Mouse (Mus musculus) kidney, postnatal 0 days (tissue): ENCODE measurements at regions not wholly inside any gene's neighbourhood (a gene's known extent, or its start where the extent isn't known, plus 50 kb on each side); places are given as distances from the start of the nearest gene placed in this dataset.
A peak's percentile ranks its signal among the peaks of the same experiment; 100 is the strongest.

ENCODE experiments used
- ATAC-seq: fragments of 200-750 bp; cut with Nextera tagmentation; replicated peaks from 2 replicates; pipeline ENCODE4 v1.8.0; 2017; ENCODE audit warnings: low read depth, moderate number of reproducible peaks, moderate TSS enrichment, moderate library complexity; ENCODE audit not compliant: low FRiP score
- DNase-seq: peaks from one replicate; pipeline ENCODE4 v3.0.0-alpha.2; 2016; ENCODE audit warnings: low spot score
- H3K27ac ChIP-seq: fragments of 300-500 bp; sonication (generic); 2 replicates; pipeline ENCODE4 v1.5.1; 2014; ENCODE audit warnings: mild to moderate bottlenecking
- H3K27me3 ChIP-seq: fragments of 300-500 bp; sonication (generic); 2 replicates; pipeline ENCODE4 v1.6.1; 2014; ENCODE audit warnings: low read length, mixed read lengths; ENCODE audit not compliant: insufficient read depth
- H3K36me3 ChIP-seq: fragments of 300-500 bp; sonication (generic); 2 replicates; pipeline ENCODE4 v1.6.1; 2014; ENCODE audit warnings: low read length, mixed read lengths; ENCODE audit not compliant: insufficient read depth
- H3K4me1 ChIP-seq: fragments of 300-500 bp; sonication (generic); replicated peaks from 2 replicates; pipeline ENCODE4 v1.6.1; 2014; ENCODE audit warnings: antibody characterized with exemption, low read length, mixed read lengths; ENCODE audit not compliant: insufficient read depth
- H3K4me2 ChIP-seq: fragments of 300-500 bp; sonication (generic); 2 replicates; pipeline ENCODE4 v1.6.1; 2014; ENCODE audit warnings: mild to moderate bottlenecking, low read length, moderate library complexity, mixed read lengths
- H3K4me3 ChIP-seq: fragments of 300-500 bp; sonication (generic); replicated peaks from 2 replicates; pipeline ENCODE4 v1.5.1; 2014; ENCODE audit warnings: low read depth, low read length
- H3K9ac ChIP-seq: fragments of 300-500 bp; sonication (generic); 2 replicates; pipeline ENCODE4 v1.6.1; 2014; ENCODE audit warnings: low read depth, low read length
- H3K9me3 ChIP-seq: fragments of 300-500 bp; sonication (generic); replicated peaks from 2 replicates; pipeline ENCODE4 v1.6.1; 2016; ENCODE audit warnings: low read length, inconsistent platforms, mixed read lengths
- CTCF ChIP-seq: IDR thresholded peaks from 2 replicates; pipeline ENCODE4 v1.5.1; 2016; ENCODE audit warnings: antibody characterized with exemption, low read depth, mild to moderate bottlenecking, moderate library complexity
- WGBS: fragments of 180-500 bp; shearing (Covaris S2); extraction: QIAGEN DNeasy Blood & Tissue Kit; methylation state at CpG from one replicate; pipeline ENCODE4 v1.1.7; 2014; 5-methylcytosine and 5-hydroxymethylcytosine counted together

DNA sequence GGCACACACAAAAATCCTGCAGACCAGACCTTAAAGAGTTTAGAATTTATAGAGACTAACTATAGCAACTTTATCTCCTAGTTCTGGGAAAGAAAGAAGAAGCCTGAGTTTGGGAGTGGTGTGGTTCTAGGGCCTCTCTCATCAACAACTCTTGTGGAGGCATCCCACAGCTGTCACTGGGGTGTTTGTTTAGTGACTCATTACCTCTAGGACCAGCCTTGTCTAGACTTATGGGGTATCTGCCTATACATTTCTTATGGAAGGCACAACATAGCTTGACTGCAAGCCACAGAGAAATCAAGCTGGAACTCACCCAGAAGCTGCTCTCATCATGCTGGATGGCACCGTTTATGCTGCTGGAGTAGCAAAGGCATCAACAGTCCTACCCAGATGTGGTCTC lies 171.9 kb upstream of the Spaca1 start:
- H3K4me1 ChIP-seq: no peaks in the 10 kb centered on the region
- DNase-seq: no peak
- no peak for ATAC-seq
- H3K9me3 ChIP-seq: no peaks in the 10 kb centered on the region
- WGBS: 84% methylated on average over 1 of the region's 1 CpGs
- H3K9ac ChIP-seq: no peak overlapping the region
- H3K27me3 ChIP-seq: no peaks in the 10 kb centered on the region
- no peak overlapping the region for H3K4me2 ChIP-seq
- no peak overlapping the region for H3K27ac ChIP-seq
- H3K36me3 ChIP-seq: no peaks in the 10 kb centered on the region
- no peak overlapping the region for H3K4me3 ChIP-seq
- no peak for TF ChIP-seq CTCF

- DNase-seq (no peak), ATAC-seq (no peak)
- whole genome bisulfite sequencing: 52% methylated on average over 5 of the region's 5 CpGs
- Histone ChIP-seq H3K27ac (no peak overlapping the region), H3K9me3 (no peaks in the 10 kb centered on the region), H3K4me3 (no peak overlapping the region), H3K4me1 (no peaks in the 10 kb centered on the region), H3K4me2 (no peak overlapping the region), H3K27me3 (no peaks in the 10 kb centered on the region), H3K36me3 (no peaks in the 10 kb centered on the region), H3K9ac (no peak overlapping the region)
- no peak for TF ChIP-seq CTCF
These were observed 176.3 kb upstream of the Spaca1 start for GRCm38 (mm10) chr4:34226089-34226840.

DNA sequence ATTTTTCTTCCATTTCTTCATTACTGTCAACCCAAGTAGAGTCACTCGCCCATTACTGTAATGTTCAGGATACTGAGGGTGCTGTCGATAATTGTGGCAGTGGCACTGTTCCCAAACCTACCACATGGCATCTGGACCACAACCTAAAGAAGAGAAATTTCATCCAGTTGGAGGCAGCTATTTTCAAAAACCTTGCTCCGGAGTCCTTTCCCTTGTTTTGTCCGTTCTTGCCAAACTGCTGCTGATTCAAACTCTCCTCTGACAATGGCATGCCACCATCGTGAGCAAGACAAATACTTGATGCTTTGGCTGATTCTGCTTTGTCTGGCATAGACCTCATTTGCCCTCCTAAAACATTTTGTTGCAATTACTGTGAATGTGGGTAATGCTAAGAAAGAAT lies 176.9 kb upstream of the Spaca1 start:
- no peak for TF ChIP-seq CTCF
- no peaks in the 10 kb centered on the region for H3K4me1 ChIP-seq
- H3K27me3 ChIP-seq: no peaks in the 10 kb centered on the region
- no peaks in the 10 kb centered on the region for H3K36me3 ChIP-seq
- H3K4me2 ChIP-seq: no peak overlapping the region
- H3K9ac ChIP-seq: no peak overlapping the region
- DNase-seq (no peak), ATAC-seq (no peak)
- 95% methylated on average over 5 of the region's 5 CpGs for WGBS
- H3K27ac ChIP-seq: no peak overlapping the region
- no peak overlapping the region for H3K4me3 ChIP-seq
- H3K9me3 ChIP-seq: no peaks in the 10 kb centered on the region

- H3K9me3 ChIP-seq: no peaks in the 10 kb centered on the region
- no peak overlapping the region for H3K4me3 ChIP-seq
- no peaks in the 10 kb centered on the region for H3K36me3 ChIP-seq
- no peak overlapping the region for H3K9ac ChIP-seq
- no peak overlapping the region for H3K4me2 ChIP-seq
- no peaks in the 10 kb centered on the region for H3K4me1 ChIP-seq
- H3K27ac ChIP-seq: no peak overlapping the region
- TF ChIP-seq CTCF: no peak
- no peak for ATAC-seq
- no peak for DNase-seq
- H3K27me3 ChIP-seq: no peaks in the 10 kb centered on the region
- WGBS: 60% methylated on average over 5 of the region's 5 CpGs
These were observed 177.6 kb upstream of the Spaca1 start for GRCm38 (mm10) chr4:34227611-34228010.

DNA sequence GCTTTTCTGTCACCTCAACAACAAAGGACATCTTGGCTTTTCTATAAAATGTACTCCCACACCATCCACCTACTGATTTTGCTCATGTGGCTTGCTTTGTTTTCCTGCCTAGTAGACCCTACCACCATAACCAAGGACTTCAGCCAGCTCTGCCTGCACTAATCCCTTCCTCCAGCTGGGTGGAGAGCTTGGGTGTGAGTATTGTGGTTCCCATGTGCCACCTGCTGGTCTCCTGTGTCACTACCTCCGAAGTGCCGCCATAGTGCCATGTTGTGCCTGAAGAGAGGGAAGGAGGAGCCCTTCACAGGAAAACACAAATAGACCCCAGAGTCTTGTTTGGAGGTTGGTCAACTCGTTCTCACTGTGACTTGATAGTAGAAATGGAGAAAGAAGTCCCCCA lies 181.3 kb upstream of the Spaca1 start:
- ATAC-seq (peak; percentile 86), DNase-seq (peak; percentile 85)
- TF ChIP-seq CTCF: peak; percentile 93
- Histone ChIP-seq H3K9ac (no peak overlapping the region), H3K4me1 (peaks cover 4% of the 10 kb centered on the region; the same call in 1 of the 2 replicates), H3K4me2 (no peak overlapping the region), H3K36me3 (no peaks in the 10 kb centered on the region), H3K27ac (no peak overlapping the region), H3K9me3 (no peaks in the 10 kb centered on the region), H3K4me3 (no peak overlapping the region), H3K27me3 (no peaks in the 10 kb centered on the region)
- WGBS: 6% methylated on average over 3 of the region's 3 CpGs

GRCm38 (mm10) chr4:34234204-34234603 lies 184.2 kb upstream of the Spaca1 start:
- Histone ChIP-seq H3K9me3 (no peaks in the 10 kb centered on the region), H3K4me2 (peak overlapping the region; percentile 19), H3K36me3 (no peaks in the 10 kb centered on the region), H3K4me1 (peaks cover 4% of the 10 kb centered on the region; the same call in 1 of the 2 replicates), H3K27me3 (no peaks in the 10 kb centered on the region), H3K9ac (no peak overlapping the region), H3K4me3 (no peak overlapping the region), H3K27ac (no peak overlapping the region)
- no peak for TF ChIP-seq CTCF
- WGBS: 31% methylated on average over 11 of the region's 11 CpGs
- DNase-seq: peak; percentile 55
- ATAC-seq: no peak

DNA sequence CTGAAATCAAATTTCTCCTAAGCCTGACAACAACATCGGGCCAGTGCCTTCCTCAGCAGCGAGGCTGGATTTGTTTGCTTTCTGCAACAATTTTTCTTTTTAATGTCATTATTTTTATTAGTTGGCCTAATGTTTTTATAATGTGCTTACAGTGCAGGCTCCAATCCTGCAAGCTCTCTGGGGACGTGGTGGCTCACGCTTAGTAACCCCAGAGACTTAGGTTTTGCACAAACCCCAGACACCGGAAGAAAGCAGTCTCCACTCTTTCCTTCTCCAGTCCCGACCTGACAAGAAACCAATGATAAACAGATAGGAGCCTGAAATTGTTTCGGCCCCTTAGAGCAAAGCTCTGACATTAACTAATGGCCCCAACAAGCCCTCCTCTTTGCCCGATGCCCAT lies 184.7 kb upstream of the Spaca1 start:
- Histone ChIP-seq H3K9me3 (no peaks in the 10 kb centered on the region), H3K4me1 (peaks cover 4% of the 10 kb centered on the region; the same call in 1 of the 2 replicates), H3K27ac (no peak overlapping the region), H3K36me3 (no peaks in the 10 kb centered on the region), H3K9ac (no peak overlapping the region), H3K27me3 (no peaks in the 10 kb centered on the region), H3K4me3 (no peak overlapping the region), H3K4me2 (0 out of 2 replicates have a peak overlapping the region, but pooled peaks have one; percentile 19)
- DNase-seq (peak; percentile 39), ATAC-seq (no peak)
- no peak for TF ChIP-seq CTCF
- WGBS: 56% methylated on average over 8 of the region's 8 CpGs
